Mouse (Mus musculus): ENCODE results near the gene Lrp8. TPM values are rescaled to one million over a fixed set of nuclear protein-coding genes. Genes with fewer than 3 reads are reported as not detected.

Gene Lrp8
- polyA plus RNA-seq, 1 experiment from 2014 or later = 0.26 TPM

DNA sequence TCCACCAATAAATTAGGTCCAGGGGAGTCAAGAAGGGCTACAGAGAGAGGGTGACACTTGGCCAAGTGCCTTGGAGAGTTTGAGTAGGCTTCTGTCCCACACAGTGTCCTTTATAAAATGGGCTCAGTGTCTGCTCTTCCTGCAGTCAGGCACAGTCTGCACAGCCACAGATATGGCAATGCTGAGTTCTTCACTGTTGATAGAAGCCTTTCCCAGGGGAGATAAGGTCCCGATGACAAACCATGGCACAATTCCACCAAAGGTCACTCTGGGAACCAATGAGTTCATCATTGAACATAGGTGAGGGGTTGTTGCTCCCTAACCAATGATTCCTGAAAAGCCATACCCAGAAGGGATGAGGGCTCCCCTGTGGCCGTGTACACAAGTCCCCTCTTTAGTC, 27.2 kb upstream of the Lrp8 start:
- H3K27ac ChIP-seq (ENCODE audit: low read length) = no peak overlapping the region
- no peak for ATAC-seq (ENCODE audit: low read depth)
- H3K4me3 ChIP-seq (ENCODE audit: low read length) = no peak overlapping the region
- H3K27me3 ChIP-seq (ENCODE audit: control insufficient read depth, insufficient read depth, low read depth, low read length) = no peaks in the 10 kb centered on the region
- H3K36me3 ChIP-seq (ENCODE audit: control insufficient read depth, insufficient read depth, low read length) = no peaks in the 10 kb centered on the region
- no peak overlapping the region for H3K9ac ChIP-seq (ENCODE audit: low read length)
- no peaks in the 10 kb centered on the region for H3K9me3 ChIP-seq (ENCODE audit: control insufficient read depth, low read length)
- no peak overlapping the region for H3K4me2 ChIP-seq (ENCODE audit: low read depth, low read length)
- peaks cover 18% of the 10 kb centered on the region for H3K4me1 ChIP-seq (replicated peaks; ENCODE audit: control insufficient read depth, insufficient read depth, low read length)
- 54% methylated on average over 2 of the region's 2 CpGs for WGBS

DNA sequence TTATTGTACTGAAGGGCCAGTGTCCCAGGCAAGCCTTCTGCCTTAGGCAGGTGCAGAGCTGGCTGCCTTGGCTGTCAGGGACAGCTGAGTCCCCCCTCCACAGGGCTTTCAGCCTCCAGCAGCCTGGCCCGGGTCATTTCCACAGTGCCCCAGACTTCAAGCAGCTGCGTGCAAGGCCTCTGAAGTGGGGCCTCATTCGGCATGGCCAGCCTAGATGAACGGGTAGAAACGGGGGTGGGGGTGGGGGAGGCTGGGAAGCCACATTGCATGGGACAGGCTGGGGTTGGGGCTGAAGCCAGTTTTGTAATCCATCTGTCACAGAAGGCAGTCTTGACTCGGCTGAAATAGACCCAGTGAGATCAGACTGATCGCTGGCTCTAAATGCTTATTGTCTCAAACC, 26.4 kb upstream of the Lrp8 start:
- Histone ChIP-seq H3K9me3 (ENCODE audit: control insufficient read depth, low read length) (no peaks in the 10 kb centered on the region), H3K9ac (ENCODE audit: low read length) (no peak overlapping the region), H3K4me2 (ENCODE audit: low read depth, low read length) (no peak overlapping the region), H3K4me3 (ENCODE audit: low read length) (no peak overlapping the region), H3K36me3 (ENCODE audit: control insufficient read depth, insufficient read depth, low read length) (no peaks in the 10 kb centered on the region), H3K27me3 (ENCODE audit: control insufficient read depth, insufficient read depth, low read depth, low read length) (no peaks in the 10 kb centered on the region), H3K27ac (ENCODE audit: low read length) (no peak overlapping the region), H3K4me1 (replicated peaks; ENCODE audit: control insufficient read depth, insufficient read depth, low read length) (peaks cover 18% of the 10 kb centered on the region)
- no peak for ATAC-seq (ENCODE audit: low read depth)
- 18% methylated on average over 7 of the region's 7 CpGs for WGBS

DNA sequence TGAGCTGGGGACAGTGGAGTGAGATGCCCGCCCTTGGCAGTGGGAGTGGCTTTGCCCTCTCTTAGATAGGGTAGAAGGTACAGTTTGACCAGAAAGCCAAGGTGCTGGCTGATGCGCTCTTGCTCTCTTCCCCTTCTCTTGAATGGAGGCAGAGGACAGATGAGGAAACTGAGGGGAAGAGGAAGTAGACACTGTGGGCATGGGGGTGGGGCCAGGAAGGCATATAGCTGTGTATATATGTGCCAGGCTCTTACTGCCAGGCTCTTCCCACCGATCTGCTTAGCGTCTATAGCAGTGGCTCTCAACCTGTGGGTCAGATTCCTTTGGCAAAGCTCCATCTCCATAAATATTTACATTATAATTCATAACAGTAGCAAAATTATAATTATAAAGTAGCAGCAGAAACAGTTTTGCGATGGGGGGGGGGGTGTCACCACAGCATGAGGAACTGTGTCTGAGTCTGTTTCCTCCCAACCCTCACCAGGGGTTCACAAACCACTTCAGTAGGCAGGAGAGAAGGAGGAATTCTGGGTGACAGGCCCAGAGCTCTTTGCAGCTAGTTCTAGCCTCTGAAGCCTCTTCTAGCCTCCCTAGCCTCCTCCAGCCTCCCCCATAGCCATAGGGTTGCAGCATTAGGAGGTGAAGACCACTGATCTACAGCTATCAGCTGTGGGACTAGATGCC, 24.9 kb upstream of the Lrp8 start:
- WGBS = 38% methylated on average over 5 of the region's 5 CpGs
- peaks cover 18% of the 10 kb centered on the region for H3K4me1 ChIP-seq (replicated peaks; ENCODE audit: control insufficient read depth, insufficient read depth, low read length)
- no peak overlapping the region for H3K4me2 ChIP-seq (ENCODE audit: low read depth, low read length)
- H3K27ac ChIP-seq (ENCODE audit: low read length) = no peak overlapping the region
- no peak overlapping the region for H3K4me3 ChIP-seq (ENCODE audit: low read length)
- no peaks in the 10 kb centered on the region for H3K27me3 ChIP-seq (ENCODE audit: control insufficient read depth, insufficient read depth, low read depth, low read length)
- H3K9ac ChIP-seq (ENCODE audit: low read length) = 0 out of 2 replicates have a peak overlapping the region, but pooled peaks have one; percentile 18
- ATAC-seq (ENCODE audit: low read depth) = peak; percentile 67
- H3K9me3 ChIP-seq (ENCODE audit: control insufficient read depth, low read length) = no peaks in the 10 kb centered on the region
- H3K36me3 ChIP-seq (ENCODE audit: control insufficient read depth, insufficient read depth, low read length) = no peaks in the 10 kb centered on the region

DNA sequence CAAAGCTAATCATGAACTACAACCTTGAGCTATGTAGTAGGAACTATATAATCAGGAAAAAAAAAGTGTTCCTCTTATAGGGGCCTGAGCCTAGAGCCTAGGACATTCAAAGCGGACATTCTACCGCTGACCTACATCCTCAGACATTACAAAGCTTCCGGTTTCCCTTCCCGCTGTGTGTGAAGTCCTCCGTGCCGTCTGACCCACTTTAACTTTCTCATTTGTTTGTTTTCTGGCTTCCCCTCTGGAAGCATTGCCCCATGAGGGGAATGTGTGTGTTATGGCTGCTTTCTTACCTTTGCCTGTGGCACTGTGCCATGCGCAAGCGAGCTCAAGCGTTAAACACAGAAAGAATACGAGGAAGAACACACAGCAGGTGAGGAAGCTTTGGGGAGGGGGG, 18.5 kb upstream of the Lrp8 start:
- H3K9ac ChIP-seq (ENCODE audit: low read length) = no peak overlapping the region
- peak; percentile 60 for ATAC-seq (ENCODE audit: low read depth)
- H3K9me3 ChIP-seq (ENCODE audit: control insufficient read depth, low read length) = no peaks in the 10 kb centered on the region
- no peaks in the 10 kb centered on the region for H3K27me3 ChIP-seq (ENCODE audit: control insufficient read depth, insufficient read depth, low read depth, low read length)
- H3K4me2 ChIP-seq (ENCODE audit: low read depth, low read length) = no peak overlapping the region
- H3K27ac ChIP-seq (ENCODE audit: low read length) = no peak overlapping the region
- WGBS = 42% methylated on average over 10 of the region's 10 CpGs
- H3K36me3 ChIP-seq (ENCODE audit: control insufficient read depth, insufficient read depth, low read length) = no peaks in the 10 kb centered on the region
- H3K4me1 ChIP-seq (replicated peaks; ENCODE audit: control insufficient read depth, insufficient read depth, low read length) = peaks cover 4% of the 10 kb centered on the region; the same call in 1 of the 2 replicates
- no peak overlapping the region for H3K4me3 ChIP-seq (ENCODE audit: low read length)

DNA sequence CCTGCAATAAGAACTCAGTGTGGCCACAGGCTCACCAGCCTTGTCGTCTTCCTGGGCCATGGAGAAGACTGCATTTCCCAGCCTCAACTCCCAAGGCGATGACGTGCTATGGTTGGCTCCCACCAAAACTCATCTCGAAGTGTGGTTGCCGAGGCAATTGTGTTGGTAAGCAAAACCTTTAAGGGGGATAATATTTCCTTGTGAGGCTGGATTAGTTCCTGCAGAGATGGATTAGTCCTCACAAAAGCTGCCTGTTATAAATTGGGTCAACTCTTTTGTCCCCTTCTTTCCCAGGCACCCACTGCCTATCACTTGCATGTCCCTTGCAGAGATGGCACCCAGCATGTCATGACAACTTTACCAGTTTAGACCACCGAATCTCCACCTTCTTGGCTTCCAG, 13.2 kb upstream of the Lrp8 start:
- Histone ChIP-seq H3K4me3 (ENCODE audit: low read length) (no peak overlapping the region), H3K4me1 (replicated peaks; ENCODE audit: control insufficient read depth, insufficient read depth, low read length) (peaks cover 3% of the 10 kb centered on the region; the same call in 1 of the 2 replicates), H3K4me2 (ENCODE audit: low read depth, low read length) (no peak overlapping the region), H3K36me3 (ENCODE audit: control insufficient read depth, insufficient read depth, low read length) (no peaks in the 10 kb centered on the region), H3K9ac (ENCODE audit: low read length) (no peak overlapping the region), H3K9me3 (ENCODE audit: control insufficient read depth, low read length) (no peaks in the 10 kb centered on the region), H3K27ac (ENCODE audit: low read length) (no peak overlapping the region), H3K27me3 (ENCODE audit: control insufficient read depth, insufficient read depth, low read depth, low read length) (no peaks in the 10 kb centered on the region)
- WGBS = 90% methylated on average over 6 of the region's 6 CpGs
- no peak for ATAC-seq (ENCODE audit: low read depth)

DNA sequence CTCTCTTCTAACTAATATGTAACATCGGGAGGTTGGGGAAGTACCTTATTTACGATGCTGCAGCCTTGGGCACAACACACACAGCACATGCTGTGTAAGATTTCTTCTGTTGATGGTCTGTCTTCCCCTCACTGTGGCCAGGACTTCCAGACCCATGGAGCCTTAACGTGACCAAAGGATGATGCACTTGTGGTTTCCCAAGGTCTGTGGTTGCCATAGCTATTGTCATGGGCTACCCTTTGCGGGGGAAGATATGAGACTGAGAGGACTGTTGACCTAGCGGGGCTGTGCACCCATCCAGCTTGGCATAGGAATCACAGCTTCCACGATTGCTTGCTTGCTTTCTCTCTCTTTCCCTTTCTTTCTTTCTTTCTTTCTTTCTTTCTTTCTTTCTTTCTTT, 1.3 kb upstream of the Lrp8 start:
- Histone ChIP-seq H3K4me3 (ENCODE audit: low read length) (no peak overlapping the region), H3K4me1 (replicated peaks; ENCODE audit: control insufficient read depth, insufficient read depth, low read length) (peaks cover 21% of the 10 kb centered on the region), H3K27ac (ENCODE audit: low read length) (no peak overlapping the region), H3K9ac (ENCODE audit: low read length) (no peak overlapping the region), H3K4me2 (ENCODE audit: low read depth, low read length) (no peak overlapping the region), H3K36me3 (ENCODE audit: control insufficient read depth, insufficient read depth, low read length) (no peaks in the 10 kb centered on the region), H3K27me3 (ENCODE audit: control insufficient read depth, insufficient read depth, low read depth, low read length) (peaks cover 38% of the 10 kb centered on the region), H3K9me3 (ENCODE audit: control insufficient read depth, low read length) (no peaks in the 10 kb centered on the region)
- ATAC-seq (ENCODE audit: low read depth) = no peak
- WGBS = 79% methylated on average over 6 of the region's 6 CpGs

DNA sequence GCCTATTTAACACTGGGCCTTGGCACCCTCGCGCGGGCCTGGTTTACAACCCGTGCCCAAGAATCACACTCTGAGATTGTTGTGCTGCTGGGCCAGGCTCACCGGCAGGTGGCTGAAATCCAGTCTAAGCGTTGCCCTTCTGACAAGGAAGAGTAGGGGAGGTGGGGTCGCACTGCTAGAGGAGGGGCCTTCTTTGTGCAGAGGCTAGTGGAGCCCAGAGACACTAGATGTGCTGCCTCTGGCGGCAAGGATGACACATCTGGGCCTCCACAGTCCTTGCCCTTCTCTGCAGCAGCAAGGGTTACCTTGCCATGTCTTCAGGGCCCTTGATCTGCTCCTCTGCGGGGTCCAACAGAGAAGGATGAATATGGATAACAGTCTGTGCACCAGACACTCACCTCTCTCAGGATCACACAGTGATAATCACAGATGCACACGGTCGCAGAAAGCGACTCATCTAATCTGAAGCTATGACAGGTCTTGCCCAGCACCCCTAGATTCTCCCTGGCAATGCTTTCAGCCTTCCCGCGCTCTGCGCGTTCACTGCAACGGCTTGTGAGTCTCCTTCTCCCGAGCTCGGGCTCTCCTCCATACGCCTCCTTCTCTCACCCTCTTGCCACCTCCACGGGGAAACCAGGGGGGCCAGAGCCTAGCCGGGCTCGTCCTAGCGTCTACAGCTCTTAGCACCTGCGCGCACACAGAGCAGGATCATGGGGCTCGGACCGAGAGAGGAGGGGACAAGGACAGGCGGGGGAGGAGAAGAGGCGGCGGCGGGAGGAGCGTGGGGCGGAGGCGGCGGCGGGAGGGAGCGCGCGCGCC, 486 bp upstream of the Lrp8 start:
- peak overlapping the region; percentile 100 for H3K4me2 ChIP-seq (ENCODE audit: low read depth, low read length)
- H3K27ac ChIP-seq (ENCODE audit: low read length) = no peak overlapping the region
- H3K36me3 ChIP-seq (ENCODE audit: control insufficient read depth, insufficient read depth, low read length) = no peaks in the 10 kb centered on the region
- peaks cover 21% of the 10 kb centered on the region for H3K4me1 ChIP-seq (replicated peaks; ENCODE audit: control insufficient read depth, insufficient read depth, low read length)
- H3K9ac ChIP-seq (ENCODE audit: low read length) = peak overlapping the region; percentile 64
- no peaks in the 10 kb centered on the region for H3K9me3 ChIP-seq (ENCODE audit: control insufficient read depth, low read length)
- peak; percentile 69 for ATAC-seq (ENCODE audit: low read depth)
- WGBS = 3% methylated on average over 28 of the region's 41 CpGs
- H3K4me3 ChIP-seq (ENCODE audit: low read length) = peak overlapping the region; percentile 71
- peaks cover 38% of the 10 kb centered on the region for H3K27me3 ChIP-seq (ENCODE audit: control insufficient read depth, insufficient read depth, low read depth, low read length)

DNA sequence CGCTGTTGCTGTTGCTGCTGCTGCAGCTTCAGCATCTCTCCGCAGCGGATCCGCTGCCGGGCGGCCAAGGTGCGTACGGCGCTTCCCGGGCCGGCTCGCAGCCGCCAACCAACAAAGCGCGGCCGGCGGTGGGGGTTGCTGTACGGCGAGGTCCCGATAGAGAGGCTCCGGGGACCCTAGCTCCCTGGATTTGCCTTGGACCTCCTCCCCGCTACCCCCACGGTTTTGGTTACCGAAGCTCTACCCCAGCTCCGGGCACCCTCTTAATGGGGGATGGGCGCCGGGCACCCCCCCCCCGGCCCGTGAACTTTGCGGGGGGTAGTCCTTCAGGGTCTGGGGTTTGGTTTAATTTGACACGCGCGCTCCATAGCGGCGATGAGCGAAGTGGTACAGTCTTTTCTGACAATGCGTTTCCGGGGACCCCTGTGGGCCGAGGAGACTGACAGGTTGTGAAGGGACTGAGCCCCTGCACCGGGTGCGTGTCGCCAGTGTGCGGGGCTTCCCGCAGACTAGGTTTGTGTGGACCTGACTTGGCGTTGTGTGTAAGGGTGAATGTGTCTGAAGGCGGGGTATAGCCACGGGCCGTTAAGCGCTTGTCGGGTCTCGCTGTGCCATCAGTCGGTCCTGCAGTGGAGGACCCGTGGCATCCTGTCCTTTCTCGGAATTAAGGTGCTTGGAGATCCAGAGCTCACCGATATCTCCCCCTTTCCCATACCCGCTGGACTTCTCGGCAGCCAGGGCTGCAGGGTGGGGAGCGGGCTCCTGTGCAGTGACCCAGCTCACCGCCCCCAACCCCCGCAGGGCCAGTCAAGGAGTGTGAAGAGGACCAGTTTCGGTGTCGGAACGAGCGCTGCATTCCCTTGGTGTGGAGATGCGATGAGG, 630 bp downstream of the Lrp8 start:
- H3K9me3 ChIP-seq (ENCODE audit: control insufficient read depth, low read length) = no peaks in the 10 kb centered on the region
- H3K27me3 ChIP-seq (ENCODE audit: control insufficient read depth, insufficient read depth, low read depth, low read length) = peaks cover 38% of the 10 kb centered on the region
- H3K9ac ChIP-seq (ENCODE audit: low read length) = peak overlapping the region; percentile 64
- H3K36me3 ChIP-seq (ENCODE audit: control insufficient read depth, insufficient read depth, low read length) = no peaks in the 10 kb centered on the region
- peak overlapping the region; percentile 100 for H3K4me2 ChIP-seq (ENCODE audit: low read depth, low read length)
- peaks cover 21% of the 10 kb centered on the region for H3K4me1 ChIP-seq (replicated peaks; ENCODE audit: control insufficient read depth, insufficient read depth, low read length)
- peak; percentile 8; the same call in 1 of the 2 replicates for ATAC-seq (ENCODE audit: low read depth)
- H3K27ac ChIP-seq (ENCODE audit: low read length) = no peak overlapping the region
- WGBS = under 1% methylated on average over 65 of the region's 65 CpGs
- H3K4me3 ChIP-seq (ENCODE audit: low read length) = peak overlapping the region; percentile 71
